Mouse (Mus musculus) hindbrain, postnatal 0 days (tissue): ENCODE measurements around the gene Sp4. TPM values are rescaled to one million over a fixed set of nuclear protein-coding genes. Genes with fewer than 3 reads are reported as not detected.

Experiments used
- ATAC-seq: fragments of 200-750 bp; cut with Nextera tagmentation; 2 replicates; pipeline ENCODE4 v1.8.0; 2017; ENCODE audit warnings: mild to moderate bottlenecking, moderate TSS enrichment, moderate library complexity
- DNase-seq: peaks from one replicate; pipeline ENCODE4 v3.0.0-alpha.2; 2015; ENCODE audit warnings: low spot score
- H3K27ac ChIP-seq: fragments of 300-500 bp; sonication (generic); 2 replicates; pipeline ENCODE4 v1.5.1; 2014; ENCODE audit warnings: mild to moderate bottlenecking
- H3K27me3 ChIP-seq: fragments of 300-500 bp; sonication (generic); 2 replicates; pipeline ENCODE4 v1.6.1; 2014; ENCODE audit warnings: low read length, mixed read lengths; ENCODE audit not compliant: insufficient read depth
- H3K36me3 ChIP-seq: fragments of 300-500 bp; sonication (generic); 2 replicates; pipeline ENCODE4 v1.6.1; 2014; ENCODE audit warnings: low read length, mixed read lengths; ENCODE audit not compliant: insufficient read depth
- H3K4me1 ChIP-seq: fragments of 300-500 bp; sonication (generic); 2 replicates; pipeline ENCODE4 v1.6.1; 2014; ENCODE audit warnings: antibody characterized with exemption, low read length, mixed read lengths; ENCODE audit not compliant: insufficient read depth
- H3K4me2 ChIP-seq: fragments of 300-500 bp; sonication (generic); 2 replicates; pipeline ENCODE4 v1.6.1; 2014; ENCODE audit warnings: low read depth, mild to moderate bottlenecking, low read length, moderate library complexity, mixed read lengths
- H3K4me3 ChIP-seq: fragments of 300-500 bp; sonication (generic); 2 replicates; pipeline ENCODE4 v1.5.1; 2014; ENCODE audit warnings: low read length
- H3K9ac ChIP-seq: fragments of 300-500 bp; sonication (generic); replicated peaks from 2 replicates; pipeline ENCODE4 v1.6.1; 2014; ENCODE audit warnings: mild to moderate bottlenecking, low read length, moderate library complexity, mixed read lengths
- H3K9me3 ChIP-seq: fragments of 300-500 bp; sonication (generic); 2 replicates; pipeline ENCODE4 v1.6.1; 2016; ENCODE audit warnings: low read length, mixed read lengths
- CTCF ChIP-seq: IDR thresholded peaks from 2 replicates; pipeline ENCODE4 v1.5.1; 2016; ENCODE audit warnings: antibody characterized with exemption, control low read depth, low read depth
- WGBS: fragments of 180-500 bp; shearing (Covaris S2); extraction: QIAGEN DNeasy Blood & Tissue Kit; methylation state at CpG from one replicate; pipeline ENCODE4 v1.1.7; 2014; 5-methylcytosine and 5-hydroxymethylcytosine counted together
- polyA plus RNA-seq: library from polyadenylated mRNA; unstranded; fragments of >200 nt; fragmentation: Nextera tagmentation; extraction: Ambion mirVana; gene quantifications from 2 replicates; pipeline ENCODE4 v1.2.1, GENCODE M21; 2015
- total RNA-seq: library from RNA; depleted of rRNA; stranded (reverse); fragments of >200 nt; gene quantifications from 2 replicates; pipeline ENCODE4 v1.2.3, GENCODE M21; 2014

The Sp4 gene
- total and polyA plus RNA-seq, 2 experiments from 2014 or later, result 15.8 to 47.0 TPM

GRCm38 (mm10) chr12:118220062-118220461, 81.2 kb downstream of the Sp4 start:
- no peaks in the 10 kb centered on the region for H3K9me3 ChIP-seq
- no peak for DNase-seq
- H3K9ac ChIP-seq, result no peak overlapping the region
- H3K36me3 ChIP-seq, result no peaks in the 10 kb centered on the region
- TF ChIP-seq CTCF, result no peak
- H3K27me3 ChIP-seq, result no peaks in the 10 kb centered on the region
- no peak overlapping the region for H3K4me2 ChIP-seq
- H3K4me1 ChIP-seq, result no peaks in the 10 kb centered on the region
- H3K4me3 ChIP-seq, result no peak overlapping the region
- no peak for ATAC-seq
- H3K27ac ChIP-seq, result no peak overlapping the region

- H3K4me3 ChIP-seq, result no peak overlapping the region
- ATAC-seq (no peak), DNase-seq (no peak)
- no peak overlapping the region for H3K9ac ChIP-seq
- no peak for TF ChIP-seq CTCF
- H3K9me3 ChIP-seq, result no peaks in the 10 kb centered on the region
- no peaks in the 10 kb centered on the region for H3K4me1 ChIP-seq
- WGBS, result 87% methylated on average over 2 of the region's 2 CpGs
- H3K27ac ChIP-seq, result no peak overlapping the region
- no peaks in the 10 kb centered on the region for H3K36me3 ChIP-seq
- no peak overlapping the region for H3K4me2 ChIP-seq
- H3K27me3 ChIP-seq, result no peaks in the 10 kb centered on the region
Observed at GRCm38 (mm10) chr12:118212163-118212562, 89.1 kb downstream of the Sp4 start.

DNA sequence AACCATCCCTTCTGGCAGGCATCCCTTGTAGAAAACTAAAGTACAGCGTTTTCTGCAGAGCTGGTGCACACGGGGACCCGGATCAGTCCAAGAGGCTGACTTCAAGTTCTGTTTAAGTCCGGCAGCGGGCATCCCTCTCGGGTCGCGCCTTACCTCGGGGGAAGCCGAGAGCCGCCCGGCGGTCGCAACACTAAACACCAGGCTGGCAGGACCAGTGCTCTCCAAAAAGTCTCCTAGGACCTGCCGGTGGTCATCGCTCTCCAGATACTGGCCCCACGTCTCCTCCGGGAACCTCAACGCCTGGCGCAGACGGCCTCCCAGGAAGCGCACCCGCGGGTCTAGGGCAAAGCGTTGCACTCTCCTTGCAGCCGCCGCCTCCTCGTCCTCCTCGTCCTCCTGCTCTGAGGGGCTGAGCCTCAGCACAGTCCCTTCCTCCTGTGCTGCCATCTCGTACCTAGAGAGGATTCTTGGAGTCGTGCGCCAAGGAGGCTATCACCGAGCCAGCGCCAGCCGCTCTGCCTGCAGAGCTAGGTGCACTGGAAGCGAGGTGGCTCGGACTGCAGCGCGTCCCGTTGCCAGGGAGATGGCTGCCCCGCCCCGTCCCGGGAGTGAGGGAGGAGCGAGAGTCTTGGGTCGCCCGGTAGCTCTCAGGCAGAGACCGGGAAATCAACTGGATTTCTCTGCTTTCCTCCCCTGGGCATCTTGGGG, 102.7 kb downstream of the Sp4 start, which contains the start of gene Dnah11:
Gene Dnah11, minus strand, starts transcription at position 658 of the 708 bp plus-strand sequence.
- DNase-seq, result peak; percentile 66
- Histone ChIP-seq H3K4me2 (peak within 1 kb of the TSS; percentile 93), H3K4me3 (peak within 1 kb of the TSS; percentile 48), H3K4me1 (no peaks in the 10 kb centered on the region), H3K9ac (peak within 1 kb of the TSS; percentile 31), H3K27me3 (peaks cover 12% of the 10 kb centered on the region), H3K27ac (no peak within 1 kb of the TSS), H3K9me3 (no peaks in the 10 kb centered on the region), H3K36me3 (no peaks in the 10 kb centered on the region)
- ATAC-seq, result peak; percentile 88
- no peak for TF ChIP-seq CTCF
- WGBS, result 0% methylated on average over 47 of the region's 47 CpGs

DNA sequence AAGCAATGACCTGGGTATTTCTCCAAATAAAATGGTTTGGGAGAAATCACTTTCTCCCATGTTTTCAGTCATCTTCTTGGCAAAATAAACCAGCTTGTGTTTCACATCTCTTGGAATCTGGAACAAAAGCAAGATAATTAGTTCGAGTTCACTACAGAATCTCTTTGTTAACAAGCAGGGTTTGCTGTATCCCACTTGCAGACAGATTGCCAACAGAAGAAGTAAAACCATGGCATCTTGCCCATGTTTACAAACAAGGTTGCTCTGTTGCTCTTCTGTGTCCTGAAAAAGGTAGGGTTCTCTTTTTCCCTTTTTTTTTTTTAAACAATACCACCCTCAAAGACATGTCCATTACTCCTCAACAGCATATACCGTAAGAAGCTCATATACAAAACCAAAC, 104.7 kb downstream of the Sp4 start:
- DNase-seq (no peak), ATAC-seq (no peak)
- Histone ChIP-seq H3K36me3 (no peaks in the 10 kb centered on the region), H3K4me3 (no peak overlapping the region), H3K27ac (no peak overlapping the region), H3K9me3 (no peaks in the 10 kb centered on the region), H3K9ac (no peak overlapping the region), H3K4me1 (no peaks in the 10 kb centered on the region), H3K27me3 (peaks cover 12% of the 10 kb centered on the region), H3K4me2 (no peak overlapping the region)
- 54% methylated on average over 2 of the region's 2 CpGs for WGBS
- TF ChIP-seq CTCF, result no peak

- no peak overlapping the region for H3K9ac ChIP-seq
- H3K9me3 ChIP-seq, result no peaks in the 10 kb centered on the region
- no peak for TF ChIP-seq CTCF
- WGBS, result 66% methylated on average over 3 of the region's 3 CpGs
- no peak overlapping the region for H3K4me2 ChIP-seq
- H3K36me3 ChIP-seq, result no peaks in the 10 kb centered on the region
- DNase-seq, result no peak
- H3K4me3 ChIP-seq, result no peak overlapping the region
- no peak overlapping the region for H3K27ac ChIP-seq
- ATAC-seq, result no peak
- H3K27me3 ChIP-seq, result no peaks in the 10 kb centered on the region
- no peaks in the 10 kb centered on the region for H3K4me1 ChIP-seq
Observed at GRCm38 (mm10) chr12:118189535-118189934, 111.7 kb downstream of the Sp4 start.

- 46% methylated on average over 2 of the region's 2 CpGs for WGBS
- Histone ChIP-seq H3K4me2 (no peak overlapping the region), H3K27me3 (no peaks in the 10 kb centered on the region), H3K9me3 (no peaks in the 10 kb centered on the region), H3K4me1 (no peaks in the 10 kb centered on the region), H3K27ac (no peak overlapping the region), H3K9ac (no peak overlapping the region), H3K4me3 (no peak overlapping the region), H3K36me3 (no peaks in the 10 kb centered on the region)
- TF ChIP-seq CTCF, result no peak
- no peak for DNase-seq
- ATAC-seq, result no peak
Observed at GRCm38 (mm10) chr12:118187663-118188062, 113.6 kb downstream of the Sp4 start.

DNA sequence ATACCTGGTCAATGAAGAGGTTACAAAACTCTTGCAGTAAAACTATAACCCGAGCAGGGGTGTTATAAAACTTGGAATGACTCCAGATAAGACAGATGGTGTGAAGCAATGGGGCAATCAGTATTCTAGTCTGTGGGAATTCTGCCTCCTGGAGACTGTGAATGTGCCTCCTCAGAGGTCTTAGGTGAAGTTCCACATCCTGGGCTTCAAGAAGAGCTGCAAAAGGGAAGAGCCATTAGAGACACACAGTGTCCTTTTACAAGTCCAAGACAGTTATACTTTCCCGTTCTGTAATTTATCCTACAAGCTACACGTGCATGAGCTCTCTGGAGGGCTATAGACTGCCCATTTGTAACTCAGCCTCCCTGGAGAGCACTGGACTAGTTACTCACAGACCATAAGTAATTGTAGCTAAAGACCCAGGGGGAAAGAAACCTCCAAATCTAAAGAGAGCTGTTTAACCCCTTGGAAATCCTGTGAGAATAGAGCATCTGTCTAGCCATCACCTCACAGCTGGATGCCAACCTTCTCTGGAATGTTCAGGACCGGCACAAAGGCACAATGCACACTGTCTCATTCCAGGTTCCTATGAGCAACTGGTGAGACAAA, 114.3 kb downstream of the Sp4 start:
- H3K27me3 ChIP-seq, result no peaks in the 10 kb centered on the region
- H3K4me1 ChIP-seq, result no peaks in the 10 kb centered on the region
- ATAC-seq (no peak), DNase-seq (peak; percentile 10)
- WGBS, result 9% methylated on average over 4 of the region's 4 CpGs
- no peak overlapping the region for H3K4me3 ChIP-seq
- H3K9ac ChIP-seq, result no peak overlapping the region
- TF ChIP-seq CTCF, result no peak
- no peaks in the 10 kb centered on the region for H3K36me3 ChIP-seq
- no peak overlapping the region for H3K4me2 ChIP-seq
- no peak overlapping the region for H3K27ac ChIP-seq
- H3K9me3 ChIP-seq, result no peaks in the 10 kb centered on the region
